Mouse (Mus musculus) MEL (cell line): ENCODE measurements around the gene Pcyt1b. TPM values are rescaled to one million over a fixed set of nuclear protein-coding genes. Genes with fewer than 3 reads are reported as not detected.
A peak's percentile ranks its signal among the peaks of the same experiment; 100 is the strongest.

Experiments
- DNase-seq: peaks from one replicate; pipeline ENCODE4 v3.0.0; 2011; ENCODE audit warnings: low read depth, low spot score
- H3K27ac ChIP-seq: 2 replicates; pipeline ENCODE4 v1.5.1; 2012; ENCODE audit warnings: low read depth, mild to moderate bottlenecking, control low read depth, low read length, moderate library complexity; ENCODE audit not compliant: control insufficient read depth
- H3K27me3 ChIP-seq, 2 experiments: fragments of 150-350 bp in 1 of 2; sonication (generic) in 1 of 2; 2 replicates each; pipeline ENCODE4 v1.6.1; 2012; ENCODE audit warnings: low read length in 2 of 2, mild to moderate bottlenecking in 2 of 2, improper control_type of control experiment in 1 of 2, moderate library complexity in 1 of 2; ENCODE audit not compliant: insufficient read depth in 2 of 2, control insufficient read depth in 1 of 2
- H3K36me3 ChIP-seq, 2 experiments: 2 replicates each; pipeline ENCODE4 v1.6.1; 2012 to 2014; ENCODE audit warnings: low read length in 2 of 2, improper control_type of control experiment in 1 of 2, inconsistent platforms in 1 of 2, mild to moderate bottlenecking in 1 of 2; ENCODE audit not compliant: insufficient read depth in 2 of 2, control insufficient read depth in 1 of 2
- H3K4me1 ChIP-seq, 2 experiments: fragments of 150-350 bp in 1 of 2; sonication (generic) in 1 of 2; 2 replicates each; pipeline ENCODE4 v1.6.1; 2012; ENCODE audit warnings: low read length in 2 of 2, improper control_type of control experiment in 1 of 2, mild to moderate bottlenecking in 1 of 2; ENCODE audit not compliant: insufficient read depth in 2 of 2, control insufficient read depth in 1 of 2
- H3K4me3 ChIP-seq, 2 experiments: fragments of 150-350 bp in 1 of 2; sonication (generic) in 1 of 2; 2 replicates each; pipeline ENCODE4 v1.5.1; 2012; ENCODE audit warnings: low read depth in 2 of 2, low read length in 2 of 2, mild to moderate bottlenecking in 2 of 2, moderate library complexity in 2 of 2, control low read depth in 1 of 2, improper control_type of control experiment in 1 of 2; ENCODE audit not compliant: control insufficient read depth in 1 of 2, insufficient read depth in 1 of 2
- H3K79me2 ChIP-seq: 2 replicates; pipeline ENCODE4 v1.6.1; 2012; ENCODE audit warnings: mild to moderate bottlenecking, low read length, moderate library complexity; ENCODE audit not compliant: control insufficient read depth, poor library complexity, insufficient read depth
- H3K9ac ChIP-seq: 2 replicates; pipeline ENCODE4 v1.6.1; 2012; ENCODE audit warnings: low read depth, mild to moderate bottlenecking, control low read depth, low read length, moderate library complexity; ENCODE audit not compliant: control insufficient read depth, poor library complexity, severe bottlenecking
- H3K9me3 ChIP-seq: fragments of 150-350 bp; sonication (generic); replicated peaks from 2 replicates; pipeline ENCODE4 v1.6.1; 2012; ENCODE audit warnings: mild to moderate bottlenecking, low read length, improper control_type of control experiment, moderate library complexity; ENCODE audit not compliant: insufficient read depth
- CHD1 ChIP-seq: IDR thresholded peaks from 2 replicates; pipeline ENCODE4 v1.6.1; 2012; ENCODE audit warnings: low read depth, mild to moderate bottlenecking, inconsistent platforms, low read length, improper control_type of control experiment
- CHD2 ChIP-seq: IDR thresholded peaks from 2 replicates; pipeline ENCODE4 v1.6.1; 2011; ENCODE audit warnings: low read length, improper control_type of control experiment
- EP300 ChIP-seq, 2 experiments: IDR thresholded peaks; 2 replicates each; pipeline ENCODE4 v1.6.1; 2011; ENCODE audit warnings: improper control_type of control experiment in 2 of 2, low read length in 2 of 2, low read depth in 1 of 2, mild to moderate bottlenecking in 1 of 2
- ETS1 ChIP-seq: IDR thresholded peaks from 2 replicates; pipeline ENCODE4 v1.6.1; 2012; ENCODE audit warnings: low read depth, mild to moderate bottlenecking, inconsistent platforms, low read length, improper control_type of control experiment, moderate library complexity
- GATA1 ChIP-seq: IDR thresholded peaks from 2 replicates; pipeline ENCODE4 v1.6.1; 2011; ENCODE audit warnings: low read depth, low read length, improper control_type of control experiment
- HCFC1 ChIP-seq: IDR thresholded peaks from 2 replicates; pipeline ENCODE4 v1.6.1; 2012; ENCODE audit warnings: low read depth, mild to moderate bottlenecking, inconsistent platforms, low read length, improper control_type of control experiment, moderate library complexity
- JUND ChIP-seq: IDR thresholded peaks from 2 replicates; pipeline ENCODE4 v1.6.1; 2011; ENCODE audit warnings: low read depth, mild to moderate bottlenecking, improper control_type of control experiment, low read length
- MAX ChIP-seq: IDR thresholded peaks from 2 replicates; pipeline ENCODE4 v1.6.1; 2011; ENCODE audit warnings: low read length, improper control_type of control experiment
- MAZ ChIP-seq: IDR thresholded peaks from 2 replicates; pipeline ENCODE4 v1.6.1; 2012; ENCODE audit warnings: low read depth, mild to moderate bottlenecking, inconsistent platforms, low read length, improper control_type of control experiment
- MXI1 ChIP-seq: IDR thresholded peaks from 2 replicates; pipeline ENCODE4 v1.6.1; 2011; ENCODE audit warnings: mild to moderate bottlenecking, low read depth, low read length, improper control_type of control experiment
- MYB ChIP-seq: IDR thresholded peaks from 2 replicates; pipeline ENCODE4 v1.6.1; 2011; ENCODE audit warnings: mild to moderate bottlenecking, low read depth, low read length, improper control_type of control experiment
- MYC ChIP-seq: IDR thresholded peaks from 2 replicates; pipeline ENCODE4 v1.6.1; 2011; ENCODE audit warnings: low read depth, mild to moderate bottlenecking, low read length, improper control_type of control experiment, moderate library complexity
- NELFE ChIP-seq: IDR thresholded peaks from 2 replicates; pipeline ENCODE4 v1.6.1; 2011; ENCODE audit warnings: low read depth, low read length, improper control_type of control experiment
- POLR2A ChIP-seq, 2 experiments: IDR thresholded peaks; 2 replicates each; pipeline ENCODE4 v1.6.1; 2011 to 2012; ENCODE audit warnings: low read length in 2 of 2, mild to moderate bottlenecking in 2 of 2, control low read depth in 1 of 2, improper control_type of control experiment in 1 of 2, low read depth in 1 of 2, moderate library complexity in 1 of 2; ENCODE audit not compliant: control insufficient read depth in 1 of 2, insufficient read depth in 1 of 2, poor library complexity in 1 of 2
- POLR2AphosphoS2 ChIP-seq: IDR thresholded peaks from 2 replicates; pipeline ENCODE4 v1.6.1; 2011; ENCODE audit warnings: low read length, improper control_type of control experiment
- RAD21 ChIP-seq: IDR thresholded peaks from 2 replicates; pipeline ENCODE4 v1.6.1; 2011; ENCODE audit warnings: mild to moderate bottlenecking, low read depth, low read length, improper control_type of control experiment
- RCOR1 ChIP-seq: IDR thresholded peaks from 2 replicates; pipeline ENCODE4 v1.6.1; 2012; ENCODE audit warnings: low read depth, mild to moderate bottlenecking, inconsistent platforms, low read length, improper control_type of control experiment
- SIN3A ChIP-seq: IDR thresholded peaks from 2 replicates; pipeline ENCODE4 v1.6.1; 2012; ENCODE audit warnings: low read length, improper control_type of control experiment, inconsistent platforms
- TAL1 ChIP-seq: IDR thresholded peaks from 2 replicates; pipeline ENCODE4 v1.6.1; 2012; ENCODE audit warnings: mild to moderate bottlenecking, inconsistent platforms, low read length, moderate library complexity, mixed read lengths
- TBP ChIP-seq: IDR thresholded peaks from 2 replicates; pipeline ENCODE4 v1.8.0; 2011; ENCODE audit warnings: low read depth, low read length, improper control_type of control experiment
- TCF12 ChIP-seq: IDR thresholded peaks from 2 replicates; pipeline ENCODE4 v1.6.1; 2014; ENCODE audit warnings: low read depth, mild to moderate bottlenecking, inconsistent platforms, low read length, improper control_type of control experiment, moderate library complexity
- USF2 ChIP-seq, 2 experiments: IDR thresholded peaks; 2 replicates each; pipeline ENCODE4 v1.6.1; 2011 to 2012; ENCODE audit warnings: improper control_type of control experiment in 2 of 2, low read length in 2 of 2, borderline replicate concordance in 1 of 2, inconsistent platforms in 1 of 2, low read depth in 1 of 2, mild to moderate bottlenecking in 1 of 2; ENCODE audit not compliant: insufficient read depth in 1 of 2
- ZC3H11A ChIP-seq: IDR thresholded peaks from 2 replicates; pipeline ENCODE4 v1.6.1; 2012; ENCODE audit warnings: low read depth, mild to moderate bottlenecking, inconsistent platforms, low read length, improper control_type of control experiment
- ZKSCAN1 ChIP-seq: IDR thresholded peaks from 2 replicates; pipeline ENCODE4 v1.6.1; 2012; ENCODE audit warnings: low read depth, mild to moderate bottlenecking, inconsistent platforms, low read length, improper control_type of control experiment, moderate library complexity
- ZMIZ1 ChIP-seq: IDR thresholded peaks from 2 replicates; pipeline ENCODE4 v1.6.1; 2012; ENCODE audit warnings: low read depth, mild to moderate bottlenecking, inconsistent platforms, low read length, improper control_type of control experiment, moderate library complexity
- ZNF384 ChIP-seq: IDR thresholded peaks from 2 replicates; pipeline ENCODE4 v1.6.1; 2012; ENCODE audit warnings: low read depth, mild to moderate bottlenecking, inconsistent platforms, low read length, improper control_type of control experiment
- polyA plus RNA-seq, 2 experiments: library from polyadenylated mRNA; stranded (reverse) in 1 of 2; unstranded in 1 of 2; fragments of >175 nt in 1 of 2; fragments of >200 nt in 1 of 2; gene quantifications; 2 replicates each; pipeline versions ENCODE4 v1.2.1 to v1.2.4; 2012; ENCODE audit warnings: low replicate concordance in 2 of 2, low read depth in 1 of 2; ENCODE audit not compliant: insufficient read length in 2 of 2, insufficient read depth in 1 of 2, missing spikeins in 1 of 2
- total RNA-seq: library from RNA; depleted of rRNA; stranded (reverse); fragments of 300-350 nt; gene quantifications from 2 replicates; pipeline ENCODE4 v1.2.3, GENCODE M21; 2012

Pcyt1b gene
- total and polyA plus RNA-seq, 3 experiments = 1.2 to 10.4 TPM; not detected in 1

DNA sequence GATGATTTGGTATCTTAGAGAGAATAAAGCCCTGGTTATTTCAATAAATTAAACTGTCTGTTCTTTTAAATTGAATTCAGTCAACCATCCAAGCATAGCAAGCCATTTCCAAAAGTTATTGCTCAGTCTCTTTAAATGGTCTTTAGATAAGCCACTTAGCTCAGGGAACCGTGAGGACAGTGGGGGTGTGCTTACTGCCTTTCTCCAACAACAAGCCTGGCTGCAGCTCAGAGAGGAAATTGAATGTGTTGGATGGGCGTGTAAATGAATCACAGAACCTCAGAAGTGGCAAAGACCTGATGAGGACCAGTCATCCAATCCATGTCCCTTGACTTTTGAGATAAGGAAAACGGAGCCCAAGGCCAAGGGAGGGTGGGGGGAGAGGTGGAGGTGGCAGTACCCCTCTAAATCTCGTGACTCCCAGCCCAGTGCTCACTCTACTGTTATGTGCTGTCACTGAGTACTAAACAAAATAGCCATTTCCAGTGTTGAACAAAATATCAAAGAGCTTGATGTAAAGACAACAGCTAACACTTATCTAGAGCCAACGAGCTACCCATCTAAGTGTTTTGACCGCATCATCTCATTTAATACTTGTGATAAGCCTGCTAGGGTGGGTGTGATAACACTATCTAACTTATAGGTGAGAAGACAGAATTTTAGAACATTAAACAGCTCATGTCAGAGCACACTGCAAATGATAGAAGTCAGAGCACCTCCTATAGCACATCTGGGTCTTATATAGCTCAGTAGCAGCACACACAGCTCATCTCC, 78.5 kb downstream of the Pcyt1b start (continued):
- no peak for TF ChIP-seq RCOR1
- no peak for TF ChIP-seq JUND
- TF ChIP-seq RAD21 = no peak
- TF ChIP-seq POLR2AphosphoS2 = no peak
- no peak for TF ChIP-seq ZNF384
- no peak for TF ChIP-seq MAX
- TF ChIP-seq TBP = no peak
- TF ChIP-seq, all 39 proteins: peak for 4

DNA sequence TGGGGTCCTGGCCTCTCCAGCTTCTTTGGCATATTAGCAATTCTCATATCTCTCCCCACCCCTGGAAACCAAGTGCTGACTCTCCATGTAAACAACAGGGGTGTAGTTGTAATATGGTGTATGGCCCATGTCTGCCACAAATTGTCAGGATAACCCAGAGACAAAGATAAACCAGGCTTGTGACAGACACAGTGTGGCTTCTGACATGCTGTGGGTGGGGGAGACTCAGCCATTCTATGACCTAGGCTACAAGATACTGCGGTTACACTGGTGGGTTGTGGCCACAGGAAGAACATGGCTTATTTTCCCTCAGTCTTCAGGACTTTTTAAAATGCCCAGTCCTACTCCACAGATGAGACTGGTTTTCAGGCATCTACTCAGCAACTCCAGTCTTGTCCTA, 94.5 kb downstream of the Pcyt1b start:
- H3K79me2 ChIP-seq = no peaks in the 10 kb centered on the region
- no peak overlapping the region for H3K9ac ChIP-seq
- no peak overlapping the region for H3K4me3 ChIP-seq
- peak; percentile 11 for DNase-seq
- TF ChIP-seq POLR2AphosphoS2 (no peak), RCOR1 (no peak), ZKSCAN1 (no peak), ZC3H11A (no peak), NELFE (no peak), USF2 (IDR thresholded peaks at IDR 0.05; ENCODE audit: borderline replicate concordance in 1 of 2, insufficient read depth in 1 of 2, low read depth in 1 of 2, low read length in 2 of 2) (no peak), ETS1 (no peak), ZMIZ1 (no peak), TAL1 (no peak), TBP (no peak), RAD21 (no peak)
- H3K9me3 ChIP-seq = no peaks in the 10 kb centered on the region
- H3K36me3 ChIP-seq = peaks cover 0 to 15% of the 10 kb centered on the region in 2 experiments; a peak in 2 of 4 replicates
- H3K27ac ChIP-seq = no peak overlapping the region
- no peaks in the 10 kb centered on the region for H3K27me3 ChIP-seq
- H3K4me1 ChIP-seq = peaks cover 3 to 21% of the 10 kb centered on the region in 2 experiments

DNA sequence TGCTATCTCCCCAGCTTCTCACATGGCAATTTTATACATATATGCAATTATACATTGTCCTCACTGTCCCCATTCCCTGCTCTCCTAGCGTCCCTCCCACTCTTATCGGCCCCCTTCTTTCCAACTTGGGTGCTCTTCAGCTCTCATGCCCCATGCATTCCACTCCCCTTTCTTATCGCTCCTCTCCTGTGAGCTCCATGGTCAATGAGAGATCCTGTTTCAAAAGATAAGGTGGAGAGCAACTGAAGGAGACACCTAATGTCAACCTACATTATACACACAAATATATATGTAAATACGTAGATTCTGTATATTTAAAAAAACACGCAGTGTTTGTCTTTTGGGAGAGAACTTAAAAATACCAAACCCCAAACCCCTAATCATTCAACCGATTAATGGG, 95.9 kb downstream of the Pcyt1b start:
- peak; percentile 74 for DNase-seq
- H3K4me3 ChIP-seq = no peak overlapping the region
- H3K9me3 ChIP-seq = no peaks in the 10 kb centered on the region
- TF ChIP-seq SIN3A (peak; percentile 61; the same call in 1 of the 2 replicates), JUND (no peak), EP300 (IDR thresholded peaks at IDR 0.05; ENCODE audit: low read depth in 1 of 2, low read length in 2 of 2) (peak; percentile 87 to 94), RCOR1 (0 out of 2 replicates have a peak, but pooled peaks have one; percentile 49), ETS1 (peak; percentile 73), MXI1 (no peak), MYC (0 out of 2 replicates have a peak, but pooled peaks have one; percentile 51), CHD1 (no peak), POLR2A (IDR thresholded peaks at IDR 0.05; ENCODE audit: control insufficient read depth in 1 of 2, insufficient read depth in 1 of 2, low read depth in 1 of 2, low read length in 2 of 2, poor library complexity in 1 of 2) (no peak), CHD2 (no peak), MYB (0 out of 2 replicates have a peak, but pooled peaks have one; percentile 37), ZNF384 (no peak), GATA1 (peak; percentile 95), RAD21 (no peak), TAL1 (peak; percentile 73), MAX (no peak), NELFE (no peak), MAZ (0 out of 2 replicates have a peak, but pooled peaks have one; percentile 67), HCFC1 (no peak), TCF12 (peak; percentile 92)
- peaks cover 0 to 15% of the 10 kb centered on the region in 2 experiments; a peak in 2 of 4 replicates for H3K36me3 ChIP-seq
- no peaks in the 10 kb centered on the region for H3K27me3 ChIP-seq
- H3K9ac ChIP-seq = 0 out of 2 replicates have a peak overlapping the region, but pooled peaks have one; percentile 17
- no peaks in the 10 kb centered on the region for H3K79me2 ChIP-seq
- H3K4me1 ChIP-seq = peaks cover 3 to 21% of the 10 kb centered on the region in 2 experiments
- peak overlapping the region; percentile 66 for H3K27ac ChIP-seq
